Mouse (Mus musculus): ENCODE measurements at regions not wholly inside any gene's neighbourhood (a gene's known extent, or its start where the extent isn't known, plus 50 kb on each side); places are given as distances from the start of the nearest gene placed in this dataset.
A peak's percentile ranks its signal among the peaks of the same experiment; 100 is the strongest.

GRCm38 (mm10) chr4:89082838-89083237, 54.1 kb upstream of the Mtap start:
- no peak for ATAC-seq (replicated peaks; ENCODE audit: low FRiP score, low TSS enrichment, poor library complexity, severe bottlenecking)

- no peak for ATAC-seq (replicated peaks; ENCODE audit: low FRiP score, low TSS enrichment, poor library complexity, severe bottlenecking)
Observed at GRCm38 (mm10) chr4:89078485-89078884, 58.4 kb upstream of the Mtap start.

GRCm38 (mm10) chr4:89074705-89075104, 62.2 kb upstream of the Mtap start:
- ATAC-seq (replicated peaks; ENCODE audit: low FRiP score, low TSS enrichment, poor library complexity, severe bottlenecking), result no peak

- ATAC-seq (replicated peaks; ENCODE audit: low FRiP score, low TSS enrichment, poor library complexity, severe bottlenecking), result no peak
Observed at GRCm38 (mm10) chr4:89070430-89070829, 66.5 kb upstream of the Mtap start.

GRCm38 (mm10) chr4:89064401-89064800, 72.5 kb upstream of the Mtap start:
- ATAC-seq (replicated peaks; ENCODE audit: low FRiP score, low TSS enrichment, poor library complexity, severe bottlenecking), result no peak

- 0 out of 2 replicates have a peak, but pooled peaks have one; percentile 15 for ATAC-seq (replicated peaks; ENCODE audit: low FRiP score, low TSS enrichment, poor library complexity, severe bottlenecking)
Observed at GRCm38 (mm10) chr4:89062384-89062783, 74.5 kb upstream of the Mtap start.

GRCm38 (mm10) chr4:89061619-89062018, 75.3 kb upstream of the Mtap start:
- no peak for ATAC-seq (replicated peaks; ENCODE audit: low FRiP score, low TSS enrichment, poor library complexity, severe bottlenecking)

GRCm38 (mm10) chr4:89057573-89057972, 79.3 kb upstream of the Mtap start:
- ATAC-seq (replicated peaks; ENCODE audit: low FRiP score, low TSS enrichment, poor library complexity, severe bottlenecking), result peak; percentile 95

GRCm38 (mm10) chr4:89057135-89057534, 79.8 kb upstream of the Mtap start:
- no peak; the same call in 1 of the 2 replicates for ATAC-seq (replicated peaks; ENCODE audit: low FRiP score, low TSS enrichment, poor library complexity, severe bottlenecking)

- ATAC-seq (replicated peaks; ENCODE audit: low FRiP score, low TSS enrichment, poor library complexity, severe bottlenecking), result no peak
Observed at GRCm38 (mm10) chr4:89055969-89056368, 81.0 kb upstream of the Mtap start.

- ATAC-seq (replicated peaks; ENCODE audit: low FRiP score, low TSS enrichment, poor library complexity, severe bottlenecking), result no peak
Observed at GRCm38 (mm10) chr4:89053606-89054005, 83.3 kb upstream of the Mtap start.

- peak; percentile 67 for ATAC-seq (replicated peaks; ENCODE audit: low FRiP score, low TSS enrichment, poor library complexity, severe bottlenecking)
Observed at GRCm38 (mm10) chr4:89051897-89052296, 85.0 kb upstream of the Mtap start.

- ATAC-seq (replicated peaks; ENCODE audit: low FRiP score, low TSS enrichment, poor library complexity, severe bottlenecking), result no peak
Observed at GRCm38 (mm10) chr4:89050551-89051199, 86.2 kb upstream of the Mtap start.

- no peak for ATAC-seq (replicated peaks; ENCODE audit: low FRiP score, low TSS enrichment, poor library complexity, severe bottlenecking)
Observed at GRCm38 (mm10) chr4:89049592-89050440, 87.1 kb upstream of the Mtap start.

GRCm38 (mm10) chr4:89044516-89044915, 92.4 kb upstream of the Mtap start:
- no peak for ATAC-seq (replicated peaks; ENCODE audit: low FRiP score, low TSS enrichment, poor library complexity, severe bottlenecking)

- peak; percentile 99 for ATAC-seq (replicated peaks; ENCODE audit: low FRiP score, low TSS enrichment, poor library complexity, severe bottlenecking)
Observed at GRCm38 (mm10) chr4:89043982-89044381, 92.9 kb upstream of the Mtap start.

GRCm38 (mm10) chr4:89040856-89041255, 96.1 kb upstream of the Mtap start:
- no peak for ATAC-seq (replicated peaks; ENCODE audit: low FRiP score, low TSS enrichment, poor library complexity, severe bottlenecking)

- no peak for ATAC-seq (replicated peaks; ENCODE audit: low FRiP score, low TSS enrichment, poor library complexity, severe bottlenecking)
Observed at GRCm38 (mm10) chr4:89038906-89039305, 98.0 kb upstream of the Mtap start.

- ATAC-seq (replicated peaks; ENCODE audit: low FRiP score, low TSS enrichment, poor library complexity, severe bottlenecking), result no peak
Observed at GRCm38 (mm10) chr4:89038135-89038534, 98.8 kb upstream of the Mtap start.

- ATAC-seq (replicated peaks; ENCODE audit: low FRiP score, low TSS enrichment, poor library complexity, severe bottlenecking), result peak; percentile 75
Observed at GRCm38 (mm10) chr4:89034822-89035221, 102.1 kb upstream of the Mtap start.

- no peak for ATAC-seq (replicated peaks; ENCODE audit: low FRiP score, low TSS enrichment, poor library complexity, severe bottlenecking)
Observed at GRCm38 (mm10) chr4:89034299-89034698, 102.6 kb upstream of the Mtap start.

Data from megakaryocyte-erythroid progenitor cell, adult 5-6 weeks (primary cell).